Mouse (Mus musculus) mesoderm, embryonic 11.5 days (tissue): Measurements from ENCODE around the gene Pdpn.

Experiments used
- DNase-seq: peaks from one replicate; pipeline ENCODE4 v3.0.0-alpha.2; 2012; ENCODE audit warnings: low read depth, low spot score

Gene Pdpn

DNA sequence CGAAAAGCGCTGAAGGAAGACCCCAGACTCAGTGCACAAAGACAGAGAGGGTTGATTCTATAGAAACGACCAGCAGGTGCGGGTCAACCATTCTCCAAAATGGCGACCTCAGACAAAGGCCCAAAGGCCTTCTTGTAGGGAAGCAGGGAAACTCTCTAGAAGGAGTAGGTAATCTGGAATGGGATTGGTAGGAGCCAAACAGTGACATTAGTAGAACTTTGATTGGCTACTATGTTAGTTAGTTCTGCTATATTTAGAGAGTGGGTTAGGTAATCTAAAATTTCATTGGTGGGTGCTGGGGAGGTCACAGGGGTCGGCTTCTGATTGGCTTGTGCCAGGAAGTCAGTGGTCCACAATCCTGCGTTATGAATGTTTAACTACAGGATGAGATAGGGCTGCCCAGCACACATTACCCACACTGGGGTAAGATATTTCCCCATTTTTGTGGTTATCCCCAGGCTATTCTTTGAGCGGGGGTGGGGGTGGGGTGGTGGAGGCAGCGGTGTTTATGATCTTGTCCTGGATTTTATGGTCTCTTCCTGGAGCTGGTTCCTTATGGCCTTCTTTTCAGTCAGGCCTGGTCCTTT is 59.7 kb downstream of the Pdpn start:
- DNase-seq = no peak

DNA sequence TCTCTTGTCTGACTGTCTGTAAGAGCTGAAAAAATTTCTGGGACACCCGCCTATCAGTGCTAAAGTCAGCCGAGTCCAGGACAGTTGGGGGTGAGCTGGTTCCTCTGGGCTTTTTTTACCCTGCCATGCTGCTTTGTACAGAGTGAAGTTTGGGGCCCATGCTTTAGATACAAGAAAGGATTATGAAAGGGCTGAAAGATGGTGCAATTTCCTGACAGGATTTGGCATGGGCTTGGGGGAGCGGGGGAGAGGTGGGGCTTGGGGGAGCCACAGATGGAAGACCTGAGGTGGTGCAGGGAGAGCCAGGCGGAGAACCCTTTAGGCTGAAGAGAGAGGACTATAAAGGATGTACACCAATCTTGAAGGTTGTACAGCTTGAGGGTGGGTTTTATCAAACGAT is 60.2 kb downstream of the Pdpn start:
- no peak for DNase-seq

GRCm38 (mm10) chr4:143238241-143239031 is 60.9 kb downstream of the Pdpn start:
- DNase-seq = peak; percentile 49

DNA sequence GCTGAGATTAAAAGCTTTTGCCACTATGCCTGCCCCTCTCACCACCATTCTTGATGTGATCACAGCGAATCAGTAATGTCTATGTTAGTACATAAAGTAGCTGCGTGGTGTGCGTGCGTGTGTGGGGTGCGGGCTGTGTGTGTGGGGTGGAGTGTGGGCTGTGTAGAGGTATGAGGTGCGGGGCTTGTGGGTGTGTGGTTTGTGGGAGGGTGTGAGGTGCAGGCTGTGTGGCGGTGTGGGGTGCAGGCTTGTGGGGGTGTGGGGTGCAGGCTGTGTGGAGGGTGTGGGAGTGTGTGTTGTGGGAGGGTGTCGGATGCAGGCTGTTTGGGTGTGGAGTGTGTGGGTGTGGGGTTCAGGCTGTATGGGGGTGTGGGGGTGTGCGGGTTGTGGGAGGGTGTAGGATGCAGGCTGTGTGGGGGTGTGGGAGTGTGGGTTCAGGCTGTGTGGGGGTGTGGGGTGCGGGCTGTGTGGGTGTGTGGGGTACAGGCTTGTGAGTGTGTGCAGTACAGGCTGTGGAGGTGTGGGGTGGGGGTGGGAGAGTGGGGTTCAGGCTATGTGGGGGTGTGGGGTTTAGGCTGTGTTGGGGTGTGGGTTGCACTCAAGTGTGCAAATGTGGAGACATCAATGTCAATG is 67.5 kb downstream of the Pdpn start:
- DNase-seq = no peak

- no peak for DNase-seq
Observed at GRCm38 (mm10) chr4:143231110-143231509, 68.3 kb downstream of the Pdpn start.

GRCm38 (mm10) chr4:143227976-143228375 is 71.4 kb downstream of the Pdpn start:
- DNase-seq = no peak

GRCm38 (mm10) chr4:143225886-143226285 is 73.5 kb downstream of the Pdpn start:
- DNase-seq = peak; percentile 56

DNA sequence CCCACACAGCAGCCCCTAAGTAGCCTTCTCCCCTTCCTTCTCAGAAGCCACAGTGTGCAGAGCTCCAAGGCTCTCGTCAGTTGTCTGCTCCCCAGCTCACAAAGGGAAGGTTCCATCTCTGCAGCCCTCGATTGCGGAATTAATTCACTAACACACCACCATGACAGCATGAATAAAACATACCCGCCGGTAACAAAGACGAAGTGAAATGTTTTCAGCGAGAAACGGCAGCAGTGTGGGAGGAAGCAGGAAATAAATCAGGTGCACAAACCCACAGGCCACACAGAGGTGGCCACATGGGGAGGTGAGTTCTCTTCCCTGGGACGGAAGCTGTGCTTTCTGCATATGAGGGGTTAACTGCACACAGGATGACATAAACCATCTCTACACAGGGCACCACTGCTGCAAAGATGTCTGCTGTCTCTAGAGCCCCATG is 80.0 kb downstream of the Pdpn start:
- DNase-seq = peak; percentile 63

DNA sequence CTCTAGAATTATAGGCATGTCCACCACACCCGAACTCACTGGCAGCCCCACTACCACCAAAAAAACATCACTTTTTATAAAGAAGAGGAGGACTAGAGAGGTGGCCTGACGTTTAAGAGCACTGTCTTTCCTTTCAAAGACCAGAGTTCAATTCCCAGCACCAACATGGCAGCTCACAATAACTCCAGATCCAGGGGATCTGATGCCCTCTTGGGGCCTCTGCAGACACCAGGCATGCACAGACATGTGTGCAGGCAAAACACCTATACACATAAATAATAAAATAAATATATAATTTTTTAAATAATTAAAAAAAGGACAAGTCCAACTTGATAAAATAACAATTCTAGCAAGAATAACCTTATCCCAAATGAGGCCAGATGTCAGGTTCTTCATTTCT is 80.5 kb downstream of the Pdpn start:
- DNase-seq = no peak
